Mouse (Mus musculus) E14TG2a.4 (cell line): ENCODE results near the gene Acot8.

Source experiments
- H3K27me3 ChIP-seq: 2 replicates; pipeline ENCODE4 v1.6.1; 2014; ENCODE audit warnings: low read length, control low read depth; ENCODE audit not compliant: insufficient read depth
- H3K36me3 ChIP-seq: 2 replicates; pipeline ENCODE4 v1.6.1; 2014; ENCODE audit warnings: low read length, control low read depth; ENCODE audit not compliant: insufficient read depth
- H3K4me1 ChIP-seq: replicated peaks from 2 replicates; pipeline ENCODE4 v1.6.1; 2014; ENCODE audit warnings: low read depth, low read length, control low read depth
- H3K4me3 ChIP-seq: replicated peaks from 2 replicates; pipeline ENCODE4 v1.5.1; 2014; ENCODE audit warnings: mild to moderate bottlenecking, low read length
- H3K9me3 ChIP-seq: 2 replicates; pipeline ENCODE4 v1.6.1; 2014; ENCODE audit warnings: low read length, control low read depth
- CTCF ChIP-seq: conservative IDR thresholded peaks from 2 replicates; pipeline ENCODE4 v1.5.1; 2014; ENCODE audit warnings: low read length
- NANOG ChIP-seq: IDR thresholded peaks from 2 replicates; pipeline ENCODE4 v1.6.1; 2014; ENCODE audit warnings: borderline replicate concordance, low read length, mixed read lengths
- POU5F1 ChIP-seq: IDR thresholded peaks from 2 replicates; pipeline ENCODE4 v1.6.1; 2014; ENCODE audit warnings: low read length, borderline replicate concordance

Gene Acot8

DNA sequence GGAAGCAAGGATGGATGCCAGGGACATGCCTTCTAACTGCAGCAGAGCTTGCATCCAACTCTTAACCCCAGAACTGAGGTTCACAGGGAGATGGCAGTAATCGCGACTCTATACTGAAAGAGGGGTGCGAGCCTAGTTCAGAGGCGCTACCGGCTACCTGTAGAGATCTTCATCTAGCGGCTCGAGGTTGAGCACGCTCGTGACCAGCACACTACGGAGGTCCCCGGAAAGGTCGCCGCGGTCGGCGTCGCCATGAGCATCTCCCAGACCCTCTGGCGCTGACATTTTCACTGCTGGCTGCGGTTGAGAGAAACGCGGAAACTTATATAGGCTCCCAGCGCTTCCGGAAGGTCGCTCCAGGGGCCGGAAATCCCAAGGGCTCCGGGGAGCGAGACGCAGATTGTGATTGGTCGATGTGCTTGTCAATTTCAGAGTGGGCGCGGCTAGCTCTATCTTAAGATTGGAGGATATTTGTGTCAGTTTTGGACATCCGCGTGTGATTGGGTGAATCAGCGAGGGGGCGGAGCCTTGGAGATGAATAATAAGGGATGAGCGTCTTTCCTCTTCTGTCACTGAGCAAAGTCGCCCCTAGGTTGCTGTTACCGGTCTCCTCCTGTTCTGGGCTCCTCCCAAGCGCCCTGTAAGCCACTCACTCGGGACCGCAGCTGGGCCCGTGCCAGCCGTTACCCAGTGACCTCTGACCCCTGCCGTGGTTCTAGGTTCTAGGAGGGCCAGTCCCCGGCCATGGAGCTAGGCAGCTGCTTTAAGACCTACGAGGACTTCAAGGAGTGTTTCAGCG is at the start of gene Acot8, which contains the start of gene Zswim3:
Acot8 (minus strand) TSS at position 350 of the 799 bp plus-strand sequence.
Zswim3 (plus strand) TSS at position 566 of the 799 bp plus-strand sequence.
- TF ChIP-seq NANOG = no peak
- TF ChIP-seq POU5F1 = no peak
- no peak for TF ChIP-seq CTCF
- peaks cover 58% of the 10 kb centered on the region for H3K4me1 ChIP-seq
- H3K9me3 ChIP-seq = no peaks in the 10 kb centered on the region
- H3K4me3 ChIP-seq = peak within 1 kb of the TSS; percentile 93
- H3K36me3 ChIP-seq = peaks cover 57% of the 10 kb centered on the region
- H3K27me3 ChIP-seq = no peaks in the 10 kb centered on the region

- H3K4me1 ChIP-seq = peaks cover 64% of the 10 kb centered on the region
- peaks cover 96% of the 10 kb centered on the region for H3K36me3 ChIP-seq
- no peaks in the 10 kb centered on the region for H3K27me3 ChIP-seq
- H3K4me3 ChIP-seq = no peak overlapping the region
- H3K9me3 ChIP-seq = no peaks in the 10 kb centered on the region
- TF ChIP-seq CTCF (no peak), NANOG (no peak), POU5F1 (no peak)
Measured at GRCm38 (mm10) chr2:164850061-164850460, 45.4 kb upstream of the Acot8 start.

DNA sequence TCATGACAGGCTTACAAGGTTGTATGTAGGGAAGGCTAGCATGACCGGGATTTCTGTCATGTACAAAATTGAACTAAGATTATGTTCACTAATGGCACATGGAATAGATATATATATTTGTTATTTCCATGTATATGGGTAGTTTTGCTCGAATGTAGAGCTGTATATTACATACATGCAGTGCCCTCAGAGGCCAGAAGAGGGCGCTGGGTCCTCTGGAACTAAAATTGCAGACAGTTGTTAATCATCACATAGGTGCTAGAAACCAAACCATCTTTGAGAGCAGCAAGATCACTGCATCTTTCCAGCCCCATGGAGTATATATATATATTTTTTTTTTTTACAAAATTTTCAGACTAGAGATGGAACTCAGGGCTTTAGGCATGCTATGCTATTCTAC is 41.1 kb upstream of the Acot8 start:
- Histone ChIP-seq H3K9me3 (no peaks in the 10 kb centered on the region), H3K36me3 (peaks cover 96% of the 10 kb centered on the region), H3K4me1 (peaks cover 36% of the 10 kb centered on the region), H3K27me3 (no peaks in the 10 kb centered on the region), H3K4me3 (no peak overlapping the region)
- TF ChIP-seq NANOG (no peak), CTCF (peak; percentile 90), POU5F1 (no peak)

- H3K27me3 ChIP-seq = no peaks in the 10 kb centered on the region
- peaks cover 60% of the 10 kb centered on the region for H3K36me3 ChIP-seq
- TF ChIP-seq CTCF (no peak), POU5F1 (no peak), NANOG (no peak)
- no peaks in the 10 kb centered on the region for H3K9me3 ChIP-seq
- peaks cover 91% of the 10 kb centered on the region for H3K4me1 ChIP-seq
- H3K4me3 ChIP-seq = peak overlapping the region; percentile 91
Measured at GRCm38 (mm10) chr2:164835164-164835563, 30.5 kb upstream of the Acot8 start.

GRCm38 (mm10) chr2:164834531-164834930 is 29.8 kb upstream of the Acot8 start:
- Histone ChIP-seq H3K36me3 (peaks cover 57% of the 10 kb centered on the region), H3K4me1 (peaks cover 91% of the 10 kb centered on the region), H3K4me3 (peak overlapping the region; percentile 91), H3K27me3 (no peaks in the 10 kb centered on the region), H3K9me3 (no peaks in the 10 kb centered on the region)
- TF ChIP-seq NANOG (no peak), POU5F1 (no peak), CTCF (no peak)

DNA sequence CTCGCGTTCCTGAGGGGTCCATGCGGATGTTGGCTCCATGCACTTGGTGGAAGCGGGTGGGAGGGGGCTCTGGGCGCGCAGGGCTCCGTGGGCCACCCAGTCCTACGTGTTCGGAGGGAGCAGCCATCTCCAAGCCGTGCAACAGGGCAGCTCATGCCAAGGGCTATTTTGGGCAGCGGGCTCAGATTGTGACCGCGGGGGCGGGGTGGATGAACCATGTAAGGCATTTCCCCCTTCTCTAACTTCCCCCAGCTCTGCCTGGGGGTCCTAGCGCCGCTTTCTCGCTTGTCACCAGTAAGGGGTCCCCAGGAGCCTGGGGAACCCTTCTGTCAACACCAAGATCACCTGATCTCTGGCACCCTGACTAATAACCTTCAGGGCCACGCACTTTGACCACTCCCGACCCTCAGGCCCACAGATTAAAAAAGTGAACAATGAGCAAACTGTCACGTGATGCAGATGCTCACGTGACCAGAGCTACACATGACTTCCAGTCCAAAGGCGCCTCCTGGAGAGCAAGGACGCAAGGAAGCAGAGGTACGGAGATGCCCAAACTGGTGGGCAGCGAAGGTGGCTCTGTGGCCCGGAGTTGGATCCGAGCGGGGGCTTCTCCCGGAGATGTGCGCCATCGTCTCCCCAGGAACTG is 28.8 kb upstream of the Acot8 start, which contains the start of gene Neurl2:
Neurl2 (minus strand) TSS at position 143 of the 646 bp plus-strand sequence.
- Histone ChIP-seq H3K9me3 (no peaks in the 10 kb centered on the region), H3K36me3 (peaks cover 52% of the 10 kb centered on the region), H3K4me1 (peaks cover 91% of the 10 kb centered on the region), H3K27me3 (no peaks in the 10 kb centered on the region), H3K4me3 (peak within 1 kb of the TSS; percentile 91)
- no peak for TF ChIP-seq NANOG
- no peak for TF ChIP-seq POU5F1
- TF ChIP-seq CTCF = no peak

DNA sequence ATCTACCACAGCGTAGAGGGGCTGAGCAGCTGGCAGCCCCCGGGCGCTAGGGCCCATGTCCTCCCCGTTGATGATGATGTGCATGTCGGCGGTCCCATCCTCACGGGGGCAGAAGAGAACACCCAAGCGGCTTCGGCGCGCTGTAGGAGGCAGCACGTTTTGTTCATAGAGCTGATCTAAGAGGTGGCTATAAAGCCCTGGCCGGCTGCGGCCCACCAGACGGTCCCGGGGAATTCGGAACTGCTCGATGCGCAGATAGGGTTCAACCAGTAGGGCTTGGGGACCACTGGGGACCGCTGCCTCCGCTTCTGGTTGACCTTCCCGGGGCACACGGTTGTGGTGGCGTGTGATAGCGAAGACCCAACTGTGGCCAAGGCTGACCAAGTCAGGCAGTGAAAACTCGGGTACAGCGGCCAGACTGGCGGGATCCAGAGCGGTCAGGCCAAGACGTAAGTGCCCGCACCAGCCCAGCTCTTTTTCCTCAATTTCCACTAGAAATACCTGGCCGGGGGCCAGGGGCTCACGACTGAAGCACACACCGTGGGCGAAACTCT is 28.1 kb upstream of the Acot8 start, which contains the start of gene Ctsa:
Ctsa (plus strand) TSS at position 126 of the 554 bp plus-strand sequence.
- Histone ChIP-seq H3K9me3 (no peaks in the 10 kb centered on the region), H3K4me3 (peak within 1 kb of the TSS; percentile 91), H3K4me1 (peaks cover 91% of the 10 kb centered on the region), H3K36me3 (peaks cover 52% of the 10 kb centered on the region), H3K27me3 (no peaks in the 10 kb centered on the region)
- 0 out of 2 replicates have a peak, but pooled peaks have one; percentile 2 for TF ChIP-seq CTCF
- TF ChIP-seq POU5F1 = no peak
- TF ChIP-seq NANOG = no peak
